Mouse (Mus musculus): ENCODE data around the gene Tmem79. TPM values are rescaled to one million over a fixed set of nuclear protein-coding genes. Genes with fewer than 3 reads are reported as not detected.

Tmem79 gene
- total RNA-seq, 1 experiment = 24.3 TPM

- peaks cover 22% of the 10 kb centered on the region for H3K36me3 ChIP-seq (ENCODE audit: control insufficient read depth, insufficient read depth, low read length, poor library complexity, severe bottlenecking)
Observed at GRCm38 (mm10) chr3:88328956-88329355, 7.0 kb downstream of the Tmem79 start.

GRCm38 (mm10) chr3:88324951-88325405 lies 11.0 kb downstream of the Tmem79 start, which contains the start of gene Glmp:
Gene Glmp (plus strand): TSS chr3:88325023.
- no peaks in the 10 kb centered on the region for H3K9me3 ChIP-seq (ENCODE audit: control insufficient read depth, insufficient read depth, low read depth, low read length)
- no peak for DNase-seq (ENCODE audit: low read depth, low spot score)
- TF ChIP-seq CHD2 (IDR thresholded peaks at IDR 0.05; ENCODE audit: low read depth, low read length) (no peak), ZC3H11A (IDR thresholded peaks at IDR 0.05; ENCODE audit: borderline replicate concordance, low read depth, low read length) (no peak), MAFK (IDR thresholded peaks at IDR 0.05; ENCODE audit: insufficient read depth, low read depth, low read length) (no peak), HCFC1 (IDR thresholded peaks at IDR 0.05; ENCODE audit: borderline replicate concordance, insufficient read depth, low read length) (no peak)
- peak within 1 kb of the TSS; percentile 75 to 79 for H3K4me3 ChIP-seq (ENCODE audit: insufficient read depth in 1 of 2, low read depth in 1 of 2, low read length in 2 of 2, poor library complexity in 1 of 2, severe bottlenecking in 1 of 2)
- peaks cover 41% of the 10 kb centered on the region for H3K36me3 ChIP-seq (ENCODE audit: control insufficient read depth, insufficient read depth, low read length, poor library complexity, severe bottlenecking)
- no peak within 1 kb of the TSS for H3K27ac ChIP-seq (ENCODE audit: insufficient read depth, low read depth, low read length, poor library complexity, severe bottlenecking)
- peaks cover 0 to 8% of the 10 kb centered on the region in 2 experiments; a peak in 1 of 4 replicates for H3K4me1 ChIP-seq (ENCODE audit: control insufficient read depth in 2 of 2, insufficient read depth in 2 of 2, low read length in 2 of 2, poor library complexity in 1 of 2)
- peak within 1 kb of the TSS; percentile 80 for H3K9ac ChIP-seq (ENCODE audit: insufficient read depth, low read depth, low read length, poor library complexity, severe bottlenecking)
- in situ Hi-C loops (cut with MboI; ENCODE audit: low sequenced_read_pairs in 2 of 2, unreplicated experiment in 2 of 2) = loop anchor here (25.0 kb wide), 2 partner anchors 387 to 1712 kb away; partner anchors contain the start of gene Rit1 (in 1 of the 2)

More at GRCm38 (mm10) chr3:88328956-88329355, 7.0 kb downstream of the Tmem79 start:
- H3K4me3 ChIP-seq (ENCODE audit: insufficient read depth in 1 of 2, low read depth in 1 of 2, low read length in 2 of 2, poor library complexity in 1 of 2, severe bottlenecking in 1 of 2) = no peak overlapping the region
- peaks cover 0 to 19% of the 10 kb centered on the region in 2 experiments; a peak in 1 of 4 replicates for H3K4me1 ChIP-seq (ENCODE audit: control insufficient read depth in 2 of 2, insufficient read depth in 2 of 2, low read length in 2 of 2, poor library complexity in 1 of 2)
- no peaks in the 10 kb centered on the region for H3K9me3 ChIP-seq (ENCODE audit: control insufficient read depth, insufficient read depth, low read depth, low read length)
- no peak for DNase-seq (ENCODE audit: low read depth, low spot score)
- in situ Hi-C loops (cut with MboI; ENCODE audit: low sequenced_read_pairs in 2 of 2, unreplicated experiment in 2 of 2) = no loop called here
- peak overlapping the region; percentile 4; the same call in 1 of the 2 replicates for H3K9ac ChIP-seq (ENCODE audit: insufficient read depth, low read depth, low read length, poor library complexity, severe bottlenecking)
- H3K27ac ChIP-seq (ENCODE audit: insufficient read depth, low read depth, low read length, poor library complexity, severe bottlenecking) = no peak overlapping the region
- TF ChIP-seq ZNF384 (IDR thresholded peaks at IDR 0.05; ENCODE audit: low read depth, low read length) (no peak), HCFC1 (IDR thresholded peaks at IDR 0.05; ENCODE audit: borderline replicate concordance, insufficient read depth, low read length) (no peak), ZC3H11A (IDR thresholded peaks at IDR 0.05; ENCODE audit: borderline replicate concordance, low read depth, low read length) (no peak), CHD2 (IDR thresholded peaks at IDR 0.05; ENCODE audit: low read depth, low read length) (no peak), MAFK (IDR thresholded peaks at IDR 0.05; ENCODE audit: insufficient read depth, low read depth, low read length) (no peak)

- Histone ChIP-seq H3K9ac (ENCODE audit: insufficient read depth, low read depth, low read length, poor library complexity, severe bottlenecking) (no peak overlapping the region; the same call in 1 of the 2 replicates), H3K4me1 (ENCODE audit: control insufficient read depth in 2 of 2, insufficient read depth in 2 of 2, low read length in 2 of 2, poor library complexity in 1 of 2) (peaks cover 3 to 5% of the 10 kb centered on the region in 2 experiments; a peak in 3 of 4 replicates), H3K36me3 (ENCODE audit: control insufficient read depth, insufficient read depth, low read length, poor library complexity, severe bottlenecking) (peaks cover 33% of the 10 kb centered on the region), H3K4me3 (ENCODE audit: insufficient read depth in 1 of 2, low read depth in 1 of 2, low read length in 2 of 2, poor library complexity in 1 of 2, severe bottlenecking in 1 of 2) (no peak overlapping the region), H3K27ac (ENCODE audit: insufficient read depth, low read depth, low read length, poor library complexity, severe bottlenecking) (no peak overlapping the region), H3K9me3 (ENCODE audit: control insufficient read depth, insufficient read depth, low read depth, low read length) (no peaks in the 10 kb centered on the region)
- DNase-seq (ENCODE audit: low read depth, low spot score) = no peak
- TF ChIP-seq MAFK (IDR thresholded peaks at IDR 0.05; ENCODE audit: insufficient read depth, low read depth, low read length) = no peak
- no peak for TF ChIP-seq CHD2 (IDR thresholded peaks at IDR 0.05; ENCODE audit: low read depth, low read length)
- no peak for TF ChIP-seq ZC3H11A (IDR thresholded peaks at IDR 0.05; ENCODE audit: borderline replicate concordance, low read depth, low read length)
- TF ChIP-seq HCFC1 (IDR thresholded peaks at IDR 0.05; ENCODE audit: borderline replicate concordance, insufficient read depth, low read length) = no peak
- no peak for TF ChIP-seq ZNF384 (IDR thresholded peaks at IDR 0.05; ENCODE audit: low read depth, low read length)
- in situ Hi-C loops (cut with MboI; ENCODE audit: low sequenced_read_pairs in 2 of 2, unreplicated experiment in 2 of 2) = loop anchor here in 1 of 2 experiments (5.0 kb wide), 1 partner anchor 38 kb away; the partner anchor contains the start of genes Smg5 and Tmem79
Observed at GRCm38 (mm10) chr3:88299172-88299571, 36.8 kb downstream of the Tmem79 start.

GRCm38 (mm10) chr3:88297321-88297851 lies 38.6 kb downstream of the Tmem79 start:
- in situ Hi-C loops (cut with MboI; ENCODE audit: low sequenced_read_pairs in 2 of 2, unreplicated experiment in 2 of 2) = loop anchor here in 1 of 2 experiments (5.0 kb wide), 1 partner anchor 40 kb away; the partner anchor contains the start of genes Smg5 and Tmem79
- peak overlapping the region; percentile 99 for H3K9ac ChIP-seq (ENCODE audit: insufficient read depth, low read depth, low read length, poor library complexity, severe bottlenecking)
- peaks cover 19% of the 10 kb centered on the region for H3K36me3 ChIP-seq (ENCODE audit: control insufficient read depth, insufficient read depth, low read length, poor library complexity, severe bottlenecking)
- H3K4me3 ChIP-seq (ENCODE audit: insufficient read depth in 1 of 2, low read depth in 1 of 2, low read length in 2 of 2, poor library complexity in 1 of 2, severe bottlenecking in 1 of 2) = peak overlapping the region; percentile 89 to 97
- peak overlapping the region; percentile 95 for H3K27ac ChIP-seq (ENCODE audit: insufficient read depth, low read depth, low read length, poor library complexity, severe bottlenecking)
- TF ChIP-seq HCFC1 (IDR thresholded peaks at IDR 0.05; ENCODE audit: borderline replicate concordance, insufficient read depth, low read length) (no peak), ZNF384 (IDR thresholded peaks at IDR 0.05; ENCODE audit: low read depth, low read length) (no peak), MAFK (IDR thresholded peaks at IDR 0.05; ENCODE audit: insufficient read depth, low read depth, low read length) (no peak), ZC3H11A (IDR thresholded peaks at IDR 0.05; ENCODE audit: borderline replicate concordance, low read depth, low read length) (no peak), CHD2 (IDR thresholded peaks at IDR 0.05; ENCODE audit: low read depth, low read length) (no peak)
- DNase-seq (ENCODE audit: low read depth, low spot score) = no peak
- H3K4me1 ChIP-seq (ENCODE audit: control insufficient read depth in 2 of 2, insufficient read depth in 2 of 2, low read length in 2 of 2, poor library complexity in 1 of 2) = peaks cover 3 to 5% of the 10 kb centered on the region in 2 experiments; a peak in 3 of 4 replicates
- H3K9me3 ChIP-seq (ENCODE audit: control insufficient read depth, insufficient read depth, low read depth, low read length) = no peaks in the 10 kb centered on the region

All from ES-E14 (cell line).